Mouse (Mus musculus): ENCODE results near the gene Syvn1. TPM values are rescaled to one million over a fixed set of nuclear protein-coding genes. Genes with fewer than 3 reads are reported as not detected.

The Syvn1 gene
- total and polyA plus RNA-seq, 3 experiments, result 14.3 to 55.0 TPM; not detected in 1

DNA sequence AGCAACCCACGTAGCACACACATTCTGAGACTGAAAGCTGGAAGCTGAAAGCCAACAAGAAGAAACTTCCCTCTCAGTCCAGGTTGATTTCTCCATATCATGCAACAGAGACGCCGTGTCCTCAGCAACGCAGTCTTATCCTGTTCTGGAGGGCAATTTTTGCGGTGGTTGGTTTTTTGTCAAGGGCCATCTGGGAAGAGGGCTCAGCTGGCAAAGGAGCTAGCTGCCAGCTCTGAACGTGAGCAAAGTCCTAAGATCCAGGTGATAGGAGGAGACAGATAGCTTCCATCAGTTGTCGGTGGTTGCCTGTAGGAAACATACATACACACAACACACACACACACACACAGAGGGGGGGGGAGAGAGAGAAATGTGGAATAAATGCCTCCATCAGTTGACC lies 8.1 kb upstream of the Syvn1 start:
- Histone ChIP-seq H3K4me1 (ENCODE audit: control insufficient read depth in 1 of 2, insufficient read depth in 2 of 2, low read length in 2 of 2) (peaks cover 0 to 3% of the 10 kb centered on the region in 2 experiments; a peak in 2 of 4 replicates), H3K36me3 (ENCODE audit: control insufficient read depth in 1 of 2, insufficient read depth in 2 of 2, low read length in 2 of 2) (peaks cover 0 to 3% of the 10 kb centered on the region in 2 experiments; a peak in 2 of 4 replicates), H3K27me3 (ENCODE audit: control insufficient read depth in 1 of 2, insufficient read depth in 2 of 2, low read length in 2 of 2) (no peaks in the 10 kb centered on the region; a peak in 1 of 4 replicates), H3K79me2 (ENCODE audit: control insufficient read depth, insufficient read depth, low read length, poor library complexity) (no peaks in the 10 kb centered on the region), H3K9ac (ENCODE audit: control insufficient read depth, low read depth, low read length, poor library complexity, severe bottlenecking) (no peak overlapping the region), H3K27ac (ENCODE audit: control insufficient read depth, low read depth, low read length) (no peak overlapping the region), H3K4me3 (ENCODE audit: control insufficient read depth in 1 of 2, insufficient read depth in 1 of 2, low read depth in 2 of 2, low read length in 2 of 2) (no peak overlapping the region), H3K9me3 (replicated peaks; ENCODE audit: insufficient read depth, low read length) (no peaks in the 10 kb centered on the region)
- DNase-seq (ENCODE audit: low read depth, low spot score), result no peak
- TF ChIP-seq POLR2A (IDR thresholded peaks at IDR 0.05; ENCODE audit: control insufficient read depth in 1 of 2, insufficient read depth in 1 of 2, low read depth in 1 of 2, low read length in 2 of 2, poor library complexity in 1 of 2) (no peak), ZNF384 (IDR thresholded peaks at IDR 0.05; ENCODE audit: low read depth, low read length) (no peak), MAZ (IDR thresholded peaks at IDR 0.05; ENCODE audit: low read depth, low read length) (no peak), MAX (IDR thresholded peaks at IDR 0.05; ENCODE audit: low read length) (no peak), MAFK (IDR thresholded peaks at IDR 0.05; ENCODE audit: borderline replicate concordance, low read depth, low read length) (no peak), EP300 (IDR thresholded peaks at IDR 0.05; ENCODE audit: low read depth in 1 of 2, low read length in 2 of 2) (no peak), ELF1 (IDR thresholded peaks at IDR 0.05; ENCODE audit: low read depth, low read length) (no peak), POLR2AphosphoS5 (IDR thresholded peaks at IDR 0.05; ENCODE audit: borderline replicate concordance, low read depth, low read length) (no peak), MXI1 (IDR thresholded peaks at IDR 0.05; ENCODE audit: low read depth, low read length) (no peak)

GRCm38 (mm10) chr19:6040002-6040401 lies 6.4 kb upstream of the Syvn1 start:
- Histone ChIP-seq H3K36me3 (ENCODE audit: control insufficient read depth in 1 of 2, insufficient read depth in 2 of 2, low read length in 2 of 2) (peaks cover 0 to 5% of the 10 kb centered on the region in 2 experiments; a peak in 2 of 4 replicates), H3K27me3 (ENCODE audit: control insufficient read depth in 1 of 2, insufficient read depth in 2 of 2, low read length in 2 of 2) (no peaks in the 10 kb centered on the region; a peak in 1 of 4 replicates), H3K9me3 (replicated peaks; ENCODE audit: insufficient read depth, low read length) (no peaks in the 10 kb centered on the region), H3K9ac (ENCODE audit: control insufficient read depth, low read depth, low read length, poor library complexity, severe bottlenecking) (no peak overlapping the region), H3K27ac (ENCODE audit: control insufficient read depth, low read depth, low read length) (no peak overlapping the region), H3K4me1 (ENCODE audit: control insufficient read depth in 1 of 2, insufficient read depth in 2 of 2, low read length in 2 of 2) (peaks cover under 1 to 7% of the 10 kb centered on the region in 2 experiments), H3K4me3 (ENCODE audit: control insufficient read depth in 1 of 2, insufficient read depth in 1 of 2, low read depth in 2 of 2, low read length in 2 of 2) (no peak overlapping the region), H3K79me2 (ENCODE audit: control insufficient read depth, insufficient read depth, low read length, poor library complexity) (no peaks in the 10 kb centered on the region)
- peak; percentile 50 for DNase-seq (ENCODE audit: low read depth, low spot score)
- TF ChIP-seq TAL1 (IDR thresholded peaks at IDR 0.05; ENCODE audit: low read length), result no peak
- TF ChIP-seq GATA1 (IDR thresholded peaks at IDR 0.05; ENCODE audit: low read depth, low read length), result no peak
- no peak for TF ChIP-seq MAFK (IDR thresholded peaks at IDR 0.05; ENCODE audit: borderline replicate concordance, low read depth, low read length)
- no peak for TF ChIP-seq RCOR1 (IDR thresholded peaks at IDR 0.05; ENCODE audit: low read depth, low read length)
- no peak for TF ChIP-seq POLR2AphosphoS2 (IDR thresholded peaks at IDR 0.05; ENCODE audit: low read length)
- no peak for TF ChIP-seq HCFC1 (IDR thresholded peaks at IDR 0.05; ENCODE audit: low read depth, low read length)
- TF ChIP-seq EP300 (IDR thresholded peaks at IDR 0.05; ENCODE audit: low read depth in 1 of 2, low read length in 2 of 2), result no peak
- no peak for TF ChIP-seq E2F4 (IDR thresholded peaks at IDR 0.05; ENCODE audit: borderline replicate concordance, low read depth, low read length)
- TF ChIP-seq CTCF (IDR thresholded peaks at IDR 0.05 in 2 of 3, conservative IDR thresholded peaks at IDR 0.05 in 1 of 3; ENCODE audit: control insufficient read depth in 1 of 3, insufficient read depth in 1 of 3, low read depth in 2 of 3, low read length in 3 of 3, poor library complexity in 1 of 3, severe bottlenecking in 1 of 3), result peak in 2 of 3 experiments; percentile 9 to 38; a peak in 2 of 6 replicates
- peak; percentile 82 for TF ChIP-seq MYC (IDR thresholded peaks at IDR 0.05; ENCODE audit: low read depth, low read length)
- TF ChIP-seq CHD1 (IDR thresholded peaks at IDR 0.05; ENCODE audit: low read depth, low read length), result no peak
- TF ChIP-seq NRF1 (IDR thresholded peaks at IDR 0.05; ENCODE audit: insufficient read depth, low read depth, low read length, poor library complexity, severe bottlenecking), result no peak
- TF ChIP-seq UBTF (IDR thresholded peaks at IDR 0.05; ENCODE audit: borderline replicate concordance, insufficient read depth, low read depth, low read length), result no peak
- no peak for TF ChIP-seq NELFE (IDR thresholded peaks at IDR 0.05; ENCODE audit: low read depth, low read length)
- peak; percentile 16; the same call in 1 of the 2 replicates for TF ChIP-seq ZC3H11A (IDR thresholded peaks at IDR 0.05; ENCODE audit: low read depth, low read length)
- peak; percentile 34 for TF ChIP-seq RAD21 (IDR thresholded peaks at IDR 0.05; ENCODE audit: low read depth, low read length)
- TF ChIP-seq JUND (IDR thresholded peaks at IDR 0.05; ENCODE audit: low read depth, low read length), result no peak
- TF ChIP-seq MXI1 (IDR thresholded peaks at IDR 0.05; ENCODE audit: low read depth, low read length), result no peak
- peak; percentile 85 for TF ChIP-seq TBP (IDR thresholded peaks at IDR 0.05; ENCODE audit: low read depth, low read length)
- TF ChIP-seq SMC3 (IDR thresholded peaks at IDR 0.05; ENCODE audit: low read depth, low read length), result peak; percentile 41
- no peak for TF ChIP-seq MYB (IDR thresholded peaks at IDR 0.05; ENCODE audit: low read depth, low read length)
- no peak for TF ChIP-seq POLR2A (IDR thresholded peaks at IDR 0.05; ENCODE audit: control insufficient read depth in 1 of 2, insufficient read depth in 1 of 2, low read depth in 1 of 2, low read length in 2 of 2, poor library complexity in 1 of 2)
- no peak for TF ChIP-seq MAZ (IDR thresholded peaks at IDR 0.05; ENCODE audit: low read depth, low read length)
